Mouse (Mus musculus): ENCODE results near the gene Sprr2d. TPM values are rescaled to one million over a fixed set of nuclear protein-coding genes. Genes with fewer than 3 reads are reported as not detected.

The Sprr2d gene
- not detected for polyA plus RNA-seq (2017; shearing (Covaris generic))

GRCm38 (mm10) chr3:92338840-92339239 lies at the start of gene Sprr2d:
TSS of gene Sprr2d (plus strand) at chr3:92339140.

GRCm38 (mm10) chr3:92316320-92316719 lies 22.6 kb upstream of the Sprr2d start, which contains the start of gene Sprr2b:
TSS of gene Sprr2b (plus strand) at chr3:92316620.

DNA sequence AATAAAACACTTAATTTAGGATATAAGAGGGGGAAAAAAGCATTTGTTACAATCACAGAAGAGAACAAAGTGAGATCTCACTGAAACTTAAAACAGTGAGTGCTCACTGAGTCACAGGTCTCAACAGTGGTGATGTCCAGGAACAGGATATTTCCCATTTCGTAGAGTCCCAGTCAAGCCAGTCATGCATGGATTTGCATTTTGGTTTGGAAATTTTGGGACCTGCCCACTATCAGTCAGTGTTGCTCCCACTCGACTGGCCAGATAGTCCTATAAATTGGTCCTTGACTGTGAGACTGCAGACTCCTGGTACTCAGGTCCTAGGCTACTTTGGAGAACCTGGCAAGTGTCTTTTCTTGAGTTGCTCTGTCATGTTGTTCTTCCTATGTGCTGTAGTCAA lies 12.9 kb downstream of the Sprr2d start, which contains the start of gene Sprr2e:
TSS of gene Sprr2e (plus strand) at position 301 of the 400 bp plus-strand sequence.

GRCm38 (mm10) chr3:92364887-92365286 lies 25.9 kb downstream of the Sprr2d start, which contains the start of gene Sprr2f:
TSS of gene Sprr2f (plus strand) at chr3:92365187.

DNA sequence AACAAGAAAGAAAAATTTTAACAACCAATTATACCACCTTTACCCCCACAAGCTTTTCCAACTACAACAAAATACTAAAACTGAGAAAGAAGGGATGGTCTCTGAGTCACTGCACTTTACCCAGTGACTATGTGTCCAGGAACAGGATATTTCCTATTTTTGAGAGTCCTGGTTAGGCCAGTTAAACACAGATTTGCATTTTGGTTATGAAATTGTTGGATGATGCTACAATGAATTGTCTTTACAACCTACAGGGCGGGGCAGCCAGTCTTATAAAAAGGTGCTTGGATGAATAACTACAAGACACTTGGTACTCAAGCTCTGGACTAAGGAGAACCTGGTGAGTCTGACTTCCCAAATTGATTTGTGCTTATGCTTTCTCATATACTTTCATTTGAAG lies 46.4 kb downstream of the Sprr2d start, which contains the start of gene Sprr2h:
TSS of gene Sprr2h (plus strand) at position 301 of the 400 bp plus-strand sequence.

Other genes starting within 250 kb of the Sprr2d start
- gene Prr9, start 215.2 kb upstream of the Sprr2d start, polyA plus RNA-seq (2017; shearing (Covaris generic)), result not detected
- gene Lelp1, start 196.4 kb upstream of the Sprr2d start, polyA plus RNA-seq (2017; shearing (Covaris generic)), result not detected
- gene Sprr2a1, start 123.3 kb upstream of the Sprr2d start, polyA plus RNA-seq (2017; shearing (Covaris generic)), result not detected
- not detected for gene Sprr2a2, start 123.2 kb upstream of the Sprr2d start, polyA plus RNA-seq (2017; shearing (Covaris generic))
- not detected for gene Sprr2a3, start 53.7 kb upstream of the Sprr2d start, polyA plus RNA-seq (2017; shearing (Covaris generic))
- not detected for gene Sprr2b, start 22.5 kb upstream of the Sprr2d start, polyA plus RNA-seq (2017; shearing (Covaris generic))
- gene Sprr2e, start 13.0 kb downstream of the Sprr2d start, polyA plus RNA-seq (2017; shearing (Covaris generic)), result not detected
- not detected for gene Sprr2f, start 26.0 kb downstream of the Sprr2d start, polyA plus RNA-seq (2017; shearing (Covaris generic))
- gene Sprr2h, start 46.5 kb downstream of the Sprr2d start, polyA plus RNA-seq (2017; shearing (Covaris generic)), result not detected
- not detected for gene Sprr2i, start 68.9 kb downstream of the Sprr2d start, polyA plus RNA-seq (2017; shearing (Covaris generic))
- not detected for gene Sprr2j-ps, start 78.9 kb downstream of the Sprr2d start, polyA plus RNA-seq (2017; shearing (Covaris generic))
- 24.6 TPM for gene Gm9774, start 90.3 kb downstream of the Sprr2d start, polyA plus RNA-seq (2017; shearing (Covaris generic))
- not detected for gene Sprr2k, start 93.4 kb downstream of the Sprr2d start, polyA plus RNA-seq (2017; shearing (Covaris generic))
- not detected for gene Sprr1b, start 99.6 kb downstream of the Sprr2d start, polyA plus RNA-seq (2017; shearing (Covaris generic))
- gene Sprr3, start 119.6 kb downstream of the Sprr2d start, polyA plus RNA-seq (2017; shearing (Covaris generic)), result not detected
- gene Sprr1a, start 146.8 kb downstream of the Sprr2d start, polyA plus RNA-seq (2017; shearing (Covaris generic)), result not detected
- gene Sprr4, start 161.4 kb downstream of the Sprr2d start, polyA plus RNA-seq (2017; shearing (Covaris generic)), result not detected
- not detected for gene 2310046K23Rik, start 195.4 kb downstream of the Sprr2d start, polyA plus RNA-seq (2017; shearing (Covaris generic))
- not detected for gene Ivl, start 234.6 kb downstream of the Sprr2d start, polyA plus RNA-seq (2017; shearing (Covaris generic))
- not detected for gene Smcp, start 249.9 kb downstream of the Sprr2d start, polyA plus RNA-seq (2017; shearing (Covaris generic))